Mouse (Mus musculus) kidney, postnatal 4 days (tissue): Measurements from ENCODE around the gene Tmprss5.

ENCODE experiments used
- DNase-seq, 2 experiments: peaks; one replicate each; pipeline ENCODE4 v3.0.0; 2021; ENCODE audit warnings: mixed read lengths in 2 of 2

Tmprss5 gene

GRCm38 (mm10) chr9:49081107-49081506 lies at the start of gene Tmprss5:
Gene Tmprss5, plus strand, starts transcription at chr9:49081260.
- no peak for DNase-seq

DNA sequence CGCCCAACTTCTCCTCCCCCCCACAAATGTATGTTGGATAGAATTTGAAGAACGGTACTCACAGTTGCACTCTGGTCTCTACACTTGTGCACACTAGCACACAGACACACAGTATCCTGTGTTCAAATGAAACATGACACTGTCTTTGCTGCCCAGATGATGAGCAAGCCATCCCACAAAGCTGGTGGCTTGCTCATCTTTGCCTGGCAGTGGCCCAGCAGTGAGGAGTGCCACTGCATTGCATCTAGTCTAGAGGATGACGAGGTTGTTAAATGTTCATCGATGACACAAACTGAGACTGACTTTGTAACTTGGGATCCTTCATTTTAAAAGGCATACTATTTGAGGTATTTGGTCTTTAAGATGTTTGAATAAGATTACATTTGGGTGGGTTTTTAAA lies 46.3 kb upstream of the Tmprss5 start:
- no peak for DNase-seq

DNA sequence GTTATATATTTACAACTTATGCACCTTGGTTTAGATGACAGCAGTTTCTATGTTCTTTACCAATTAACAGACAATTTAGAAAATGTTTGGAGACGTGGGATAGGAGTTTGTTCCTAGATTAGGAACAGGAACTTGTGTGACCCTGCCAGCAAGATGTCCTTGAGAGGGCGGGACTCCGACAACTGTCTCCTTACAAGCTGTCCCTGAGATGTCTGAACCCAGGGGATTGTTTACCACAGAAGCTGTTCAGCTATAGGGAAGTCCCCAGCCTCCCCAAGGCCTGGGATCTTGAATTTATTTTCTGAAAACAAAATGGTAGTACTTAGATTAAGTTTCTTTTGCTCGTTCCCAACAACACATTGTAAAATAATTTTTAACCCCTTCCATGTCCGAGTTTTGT lies 30.2 kb upstream of the Tmprss5 start:
- no peak for DNase-seq

DNA sequence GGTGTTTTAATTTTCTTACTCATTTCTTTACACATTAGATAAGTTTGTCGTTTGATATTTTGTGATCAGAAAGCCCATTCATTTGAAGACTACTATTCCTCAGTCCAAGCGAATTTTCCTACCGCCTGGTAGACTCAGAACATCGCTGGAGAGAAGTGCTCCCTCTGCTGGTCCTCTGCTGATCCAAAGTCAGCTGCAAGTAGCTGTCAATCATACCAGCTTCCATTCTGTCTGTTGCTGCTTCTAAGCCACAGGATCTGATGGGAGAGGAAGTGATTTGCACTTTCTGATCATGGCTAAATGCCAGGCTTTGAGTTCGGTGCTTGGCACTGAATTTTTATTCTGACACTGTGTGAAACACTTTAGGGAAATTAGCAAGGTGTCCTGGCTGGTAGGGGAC lies 29.7 kb upstream of the Tmprss5 start:
- DNase-seq: peak; percentile 75 to 80

DNA sequence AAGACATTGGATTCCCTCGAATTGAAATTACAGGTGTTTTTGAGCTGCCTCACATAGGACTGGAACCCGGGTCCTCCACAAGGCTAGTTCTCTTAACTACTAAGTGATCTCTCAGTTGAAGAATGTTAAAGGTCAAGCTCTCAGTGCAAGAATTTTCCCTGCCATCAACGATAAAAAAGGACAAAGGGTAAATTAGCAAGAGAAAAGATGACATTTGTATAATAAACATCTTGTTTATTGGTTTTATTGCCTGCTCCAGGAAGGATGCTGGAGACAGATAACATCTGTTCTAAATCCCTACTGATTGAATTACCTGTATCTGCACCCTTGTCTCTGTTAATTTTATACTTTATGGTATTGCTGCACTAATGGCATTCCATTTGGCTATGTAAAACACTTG lies 27.0 kb upstream of the Tmprss5 start:
- DNase-seq: no peak

DNA sequence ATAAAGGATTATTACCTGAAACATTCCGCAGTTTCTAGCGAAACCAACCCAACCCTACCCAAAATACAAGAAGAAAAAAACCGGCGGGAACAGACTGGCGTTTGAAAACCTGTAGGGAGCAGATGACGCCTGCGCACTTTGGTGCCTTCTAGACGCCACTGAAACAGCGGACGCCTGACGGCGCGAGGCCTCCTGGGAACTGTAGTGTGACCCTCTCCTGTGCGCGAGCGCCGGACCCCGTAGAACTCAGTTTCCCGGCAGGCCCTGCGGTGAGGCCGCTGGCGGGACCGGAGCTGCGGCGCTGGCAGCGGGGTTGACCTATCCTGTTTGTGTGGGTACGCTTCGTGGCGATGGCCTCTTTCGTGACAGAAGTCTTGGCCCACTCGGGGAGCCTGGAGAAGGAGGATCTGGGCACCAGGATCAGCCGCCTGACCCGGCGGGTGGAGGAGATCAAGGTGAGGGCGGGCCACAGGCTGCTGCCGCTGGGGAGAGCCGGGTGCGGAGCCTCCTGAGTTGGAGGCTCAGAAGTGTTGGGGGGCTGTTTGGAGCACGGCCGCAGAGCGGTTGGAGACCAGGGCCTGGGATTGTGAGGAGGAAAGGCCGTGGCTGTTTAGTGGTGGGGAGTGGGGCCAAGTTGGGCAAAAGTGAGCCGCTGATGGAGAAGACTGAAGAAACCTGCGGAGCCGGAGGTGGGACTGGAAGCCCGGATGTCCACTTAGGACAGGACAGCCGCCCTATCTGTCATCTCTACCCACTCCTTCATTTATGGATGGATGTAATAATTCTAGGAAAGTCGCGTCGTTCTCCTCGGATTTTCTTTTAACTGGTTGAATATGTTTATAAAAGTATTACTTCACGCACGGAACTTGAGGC lies 25.5 kb upstream of the Tmprss5 start, which contains the start of gene Zw10:
Gene Zw10, plus strand, starts transcription at position 281 of the 873 bp plus-strand sequence.
- DNase-seq: peak; percentile 95 to 96

DNA sequence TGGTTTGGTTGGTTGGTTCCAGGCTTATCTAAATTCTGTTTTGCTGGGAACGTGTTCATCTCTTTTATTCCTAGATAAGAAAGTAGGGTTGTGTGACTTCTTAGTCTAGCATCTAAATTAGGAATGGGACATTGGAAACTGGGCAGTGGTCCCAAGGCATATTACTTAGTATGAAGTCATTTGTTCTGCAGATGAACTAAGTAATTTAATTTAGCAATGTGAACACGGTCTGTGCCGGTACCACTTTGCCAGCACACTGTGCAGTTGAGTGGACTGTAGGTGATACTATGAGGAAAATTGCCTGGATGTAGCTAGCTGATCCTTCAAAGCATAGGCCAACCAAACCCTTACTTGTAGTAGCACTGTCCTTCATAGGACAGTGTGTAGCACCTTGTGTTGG lies 4.2 kb upstream of the Tmprss5 start:
- no peak for DNase-seq

GRCm38 (mm10) chr9:49081561-49081960 lies 501 bp downstream of the Tmprss5 start:
- peak; percentile 86 to 90 for DNase-seq

GRCm38 (mm10) chr9:49087317-49087716 lies 6.3 kb downstream of the Tmprss5 start:
- DNase-seq: peak; percentile 20 to 49

GRCm38 (mm10) chr9:49098871-49099270 lies 17.8 kb downstream of the Tmprss5 start:
- no peak for DNase-seq

DNA sequence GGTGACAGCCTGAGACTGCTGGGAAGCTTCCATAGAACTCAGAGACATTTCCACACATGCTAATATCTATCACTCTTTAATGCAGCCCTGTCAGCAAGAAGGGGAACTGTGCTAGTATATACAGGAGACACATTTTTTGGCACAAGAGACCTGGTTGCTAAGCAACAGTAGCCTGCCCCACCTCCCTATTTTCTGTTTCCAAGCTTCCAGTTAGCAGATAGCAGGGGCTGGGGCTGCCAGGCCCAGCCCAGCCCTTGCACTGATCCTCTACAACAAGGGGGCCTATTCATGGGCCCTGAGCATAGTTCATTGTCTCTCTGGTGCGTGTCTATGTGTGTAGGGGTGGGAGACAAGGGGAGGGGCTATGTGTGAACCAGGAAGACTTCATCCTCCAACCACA lies 21.3 kb downstream of the Tmprss5 start:
- DNase-seq: no peak

DNA sequence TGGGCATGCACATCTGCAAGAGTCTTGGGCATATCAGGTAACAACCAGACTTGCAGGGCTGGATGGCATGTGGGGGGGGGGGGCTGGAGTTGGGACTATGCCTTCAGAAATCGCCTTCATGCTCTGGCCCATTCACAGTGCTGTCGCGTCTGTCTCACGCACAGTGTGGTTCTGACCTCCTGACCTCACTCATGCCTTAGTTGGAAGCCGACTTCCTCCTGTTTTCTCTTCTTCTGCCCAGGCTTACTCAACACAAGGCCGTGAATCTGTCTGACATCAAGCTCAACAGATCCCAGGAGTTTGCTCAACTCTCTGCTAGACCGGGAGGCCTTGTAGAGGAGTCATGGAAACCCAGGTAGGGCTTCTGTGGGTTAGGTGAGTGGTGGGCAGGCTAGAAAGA lies 28.0 kb downstream of the Tmprss5 start:
- DNase-seq: no peak

- peak; percentile 67 to 74 for DNase-seq
Observed at GRCm38 (mm10) chr9:49110476-49111220, 29.6 kb downstream of the Tmprss5 start.

DNA sequence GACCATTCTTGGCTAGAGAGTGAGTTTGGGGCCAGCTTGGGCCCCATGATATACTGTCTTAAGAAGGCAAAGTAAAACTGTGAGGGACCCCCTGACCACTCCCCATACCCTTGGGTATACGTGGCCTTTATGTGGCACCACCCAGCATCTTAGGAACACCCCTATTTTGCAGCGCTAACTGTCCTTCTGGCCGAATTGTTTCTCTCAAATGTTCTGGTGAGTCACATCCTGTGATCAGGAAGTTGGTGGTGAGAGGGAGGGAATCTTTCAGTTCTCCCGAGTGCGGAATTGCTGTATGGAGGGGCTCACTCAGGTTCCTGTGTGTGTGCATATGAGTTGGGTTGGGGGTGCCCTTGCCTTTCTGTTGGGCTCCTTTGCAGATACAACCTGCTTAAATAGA lies 30.2 kb downstream of the Tmprss5 start:
- no peak for DNase-seq

- DNase-seq: no peak
Observed at GRCm38 (mm10) chr9:49118271-49118825, 37.3 kb downstream of the Tmprss5 start.

- no peak for DNase-seq
Observed at GRCm38 (mm10) chr9:49119759-49120158, 38.7 kb downstream of the Tmprss5 start.

DNA sequence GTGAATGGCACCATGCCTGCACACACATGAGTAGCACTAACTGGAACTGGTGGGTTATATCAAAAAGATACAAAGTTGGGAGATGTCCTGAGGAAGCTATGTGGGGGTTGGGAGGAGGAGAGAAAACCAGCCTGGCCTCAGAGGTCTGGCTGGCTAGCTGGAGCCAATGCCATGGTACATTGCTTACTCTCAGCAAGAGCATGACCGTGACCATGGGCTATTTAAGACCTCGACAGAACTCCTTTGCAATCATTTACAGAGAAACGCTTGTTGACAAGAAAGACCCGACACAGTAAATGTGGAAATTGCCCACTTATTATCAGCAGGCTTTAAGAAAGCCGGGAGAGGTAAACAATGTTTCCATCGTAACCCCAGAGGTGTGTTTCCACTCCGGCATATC lies 44.6 kb downstream of the Tmprss5 start:
- peak in 1 of 2 experiments; percentile 31 for DNase-seq

- DNase-seq: no peak
Observed at GRCm38 (mm10) chr9:49130514-49131010, 49.5 kb downstream of the Tmprss5 start.

DNA sequence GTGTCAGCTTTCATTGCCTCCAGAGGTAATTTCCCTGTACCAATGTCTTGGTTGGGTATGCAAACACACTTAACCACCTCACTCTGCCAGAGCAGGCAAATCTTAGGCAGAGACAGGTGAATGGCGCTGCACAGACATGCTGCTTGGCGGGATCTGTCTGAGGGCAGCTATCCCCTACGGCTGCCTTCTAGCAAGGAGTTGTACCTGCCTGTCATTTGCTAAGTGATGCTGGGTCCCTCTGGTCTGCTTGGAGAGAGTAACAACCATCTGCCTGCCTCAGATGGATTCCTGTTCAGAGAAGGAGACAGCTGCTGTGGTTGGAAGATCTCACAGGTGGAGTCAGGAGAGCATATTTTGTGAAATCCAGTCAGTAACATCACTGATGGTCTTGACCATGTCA lies 62.8 kb downstream of the Tmprss5 start:
- DNase-seq: no peak

DNA sequence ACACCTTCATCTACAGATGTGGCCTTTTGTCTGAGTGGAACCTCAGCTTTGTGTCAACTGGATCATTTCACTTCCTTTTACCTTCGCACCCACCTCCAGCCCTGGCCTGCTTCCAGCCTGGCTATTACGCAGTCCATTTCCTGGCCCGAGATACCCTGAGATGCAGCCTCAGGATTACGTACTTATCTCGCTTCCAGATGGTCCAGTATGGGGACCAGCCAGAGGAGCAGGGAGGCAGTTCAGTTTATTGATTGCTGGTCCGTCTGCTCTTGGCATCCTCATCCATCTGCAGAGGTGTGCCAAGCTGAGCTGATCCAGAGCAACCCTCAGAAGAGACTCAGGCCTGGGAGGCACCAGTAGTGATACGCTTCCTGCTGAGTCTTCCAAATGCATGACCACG lies 64.7 kb downstream of the Tmprss5 start:
- no peak for DNase-seq

GRCm38 (mm10) chr9:49147031-49147430 lies 66.0 kb downstream of the Tmprss5 start:
- DNase-seq: no peak
